In genomic region chr9:93186638-93187037, GRCm38 (mm10) we compare ENCODE assay signal across 24 mouse cellular contexts.
DNase-seq lines count a peak whose midpoint lies in the region; ATAC-seq and TF ChIP-seq lines count a peak whose summit lies in the region.
"Had no signal": no experiment of that assay in that cellular context is flagged by ENCODE, and none has a peak within 500 bp of the region (broad histone marks: within the 10 kb centered on the region; RNA-seq: fewer than 3 reads in every experiment).

No protein-coding gene starts in this region.

- H3K27ac ChIP-seq in lung, embryonic 14.5 days (ENCODE audit: low read depth) = no peak overlapping the region
- no peak overlapping the region for H3K27ac ChIP-seq in forebrain, embryonic 12.5 days
- H3K27ac ChIP-seq in lung, embryonic 16.5 days (ENCODE audit: low read length) = no peak overlapping the region
- H3K27ac ChIP-seq in hindbrain, postnatal 0 days = no peak overlapping the region
- H3K27ac ChIP-seq: gastrocnemius, adult 2 months; heart, embryonic 15.5 days; hindbrain, embryonic 13.5 days; limb, embryonic 10.5 days; midbrain, embryonic 13.5 days had no signal

- H3K4me2 ChIP-seq in lung, embryonic 14.5 days = no peak overlapping the region
- H3K4me2 ChIP-seq in forebrain, embryonic 12.5 days = no peak overlapping the region
- H3K4me2 ChIP-seq in lung, embryonic 16.5 days (ENCODE audit: low read depth, low read length) = no peak overlapping the region
- H3K4me2 ChIP-seq in hindbrain, postnatal 0 days (ENCODE audit: low read depth, low read length) = no peak overlapping the region
- H3K4me2 ChIP-seq: heart, embryonic 15.5 days; hindbrain, embryonic 13.5 days; midbrain, embryonic 13.5 days had no signal

- H3K9ac ChIP-seq in lung, embryonic 14.5 days = no peak overlapping the region
- no peak overlapping the region for H3K9ac ChIP-seq in forebrain, embryonic 12.5 days
- no peak overlapping the region for H3K9ac ChIP-seq in lung, embryonic 16.5 days (ENCODE audit: low read length)
- H3K9ac ChIP-seq in hindbrain, postnatal 0 days (replicated peaks; ENCODE audit: low read length) = no peak overlapping the region
- H3K9ac ChIP-seq: heart, embryonic 15.5 days; hindbrain, embryonic 13.5 days; midbrain, embryonic 13.5 days had no signal

- no peak for TF ChIP-seq CTCF in lung, embryonic 14.5 days (IDR thresholded peaks at IDR 0.05; ENCODE audit: low read depth)
- no peak for TF ChIP-seq CTCF in hindbrain, postnatal 0 days (IDR thresholded peaks at IDR 0.05; ENCODE audit: low read depth)

- no peak; the same call in 1 of the 2 replicates for ATAC-seq in lung, embryonic 14.5 days (ENCODE audit: insufficient read depth)
- ATAC-seq in forebrain, embryonic 12.5 days (ENCODE audit: low FRiP score) = peak; percentile 78; the same call in 1 of the 2 replicates
- ATAC-seq in lung, embryonic 16.5 days (ENCODE audit: low read depth) = peak; percentile 76
- ATAC-seq in hindbrain, postnatal 0 days = no peak
- ATAC-seq: inflammation-experienced regulatory T-cells, adult 6 months; midbrain, embryonic 13.5 days; Patski had no signal

- H3K4me3 ChIP-seq in lung, embryonic 14.5 days (ENCODE audit: low read depth, low read length) = no peak overlapping the region
- H3K4me3 ChIP-seq in forebrain, embryonic 12.5 days (replicated peaks) = no peak overlapping the region
- H3K4me3 ChIP-seq in lung, embryonic 16.5 days (ENCODE audit: low read length) = no peak overlapping the region
- H3K4me3 ChIP-seq in hindbrain, postnatal 0 days (ENCODE audit: low read length) = no peak overlapping the region
- H3K4me3 ChIP-seq: gastrocnemius, adult 2 months; heart, embryonic 15.5 days; hindbrain, embryonic 13.5 days; limb, embryonic 10.5 days; megakaryocyte, embryonic 14.5 days; midbrain, embryonic 13.5 days had no signal

- DNase-seq in lung, embryonic 14.5 days = peak; percentile 25
- no peak for DNase-seq in lung, postnatal 14 days
- no peak for DNase-seq in left cerebral cortex, postnatal 10 days (ENCODE audit: extremely low spot score in 1 of 2, low spot score in 2 of 2)
- DNase-seq in hindbrain, postnatal 0 days (ENCODE audit: low spot score) = no peak
- DNase-seq in cerebellum, postnatal 25 days = no peak
- DNase-seq: B cell, adult 2 months; cerebellum, adult 9-10 months; gastrocnemius, adult 2 months; heart, postnatal 36 days; kidney, adult 2 months; kidney, postnatal 10 days; liver; right cerebral cortex, postnatal 14 days had no signal

- no peaks in the 10 kb centered on the region for H3K4me1 ChIP-seq in lung, embryonic 14.5 days (ENCODE audit: insufficient read depth)
- no peaks in the 10 kb centered on the region for H3K4me1 ChIP-seq in forebrain, embryonic 12.5 days
- no peaks in the 10 kb centered on the region for H3K4me1 ChIP-seq in lung, embryonic 16.5 days (replicated peaks; ENCODE audit: control insufficient read depth, insufficient read depth, low read length)
- H3K4me1 ChIP-seq in hindbrain, postnatal 0 days (ENCODE audit: insufficient read depth, low read length) = no peaks in the 10 kb centered on the region
- H3K4me1 ChIP-seq: heart, embryonic 15.5 days; hindbrain, embryonic 13.5 days; limb, embryonic 10.5 days; megakaryocyte, embryonic 14.5 days; midbrain, embryonic 13.5 days had no signal

- H3K36me3 ChIP-seq in lung, embryonic 14.5 days (ENCODE audit: insufficient read depth) = no peaks in the 10 kb centered on the region
- H3K36me3 ChIP-seq in forebrain, embryonic 12.5 days (replicated peaks) = no peaks in the 10 kb centered on the region
- no peaks in the 10 kb centered on the region for H3K36me3 ChIP-seq in lung, embryonic 16.5 days (ENCODE audit: control insufficient read depth, insufficient read depth, low read length)
- H3K36me3 ChIP-seq in hindbrain, postnatal 0 days (ENCODE audit: insufficient read depth, low read length) = no peaks in the 10 kb centered on the region
- H3K36me3 ChIP-seq: G1E; heart, embryonic 15.5 days; hindbrain, embryonic 13.5 days; limb, embryonic 10.5 days; midbrain, embryonic 13.5 days had no signal

- no peaks in the 10 kb centered on the region for H3K9me3 ChIP-seq in lung, embryonic 14.5 days (ENCODE audit: low read depth, low read length)
- H3K9me3 ChIP-seq in forebrain, embryonic 12.5 days = no peaks in the 10 kb centered on the region
- no peaks in the 10 kb centered on the region for H3K9me3 ChIP-seq in lung, embryonic 16.5 days (ENCODE audit: control insufficient read depth, low read length)
- no peaks in the 10 kb centered on the region for H3K9me3 ChIP-seq in hindbrain, postnatal 0 days (ENCODE audit: low read length)
- H3K9me3 ChIP-seq: heart, embryonic 15.5 days; hindbrain, embryonic 13.5 days; limb, embryonic 10.5 days; midbrain, embryonic 13.5 days had no signal

- intact Hi-C loops in left cerebral cortex, postnatal 10 days (cut with DNase I) = no loop called here

- H3K27me3 ChIP-seq in lung, embryonic 14.5 days (ENCODE audit: insufficient read depth, low read length) = no peaks in the 10 kb centered on the region
- H3K27me3 ChIP-seq in forebrain, embryonic 12.5 days = no peaks in the 10 kb centered on the region; the same call in 1 of the 2 replicates
- H3K27me3 ChIP-seq in lung, embryonic 16.5 days (ENCODE audit: control insufficient read depth, insufficient read depth, low read depth, low read length) = no peaks in the 10 kb centered on the region
- no peaks in the 10 kb centered on the region for H3K27me3 ChIP-seq in hindbrain, postnatal 0 days (ENCODE audit: insufficient read depth, low read length)
- H3K27me3 ChIP-seq: CH12.LX; heart, embryonic 15.5 days; hindbrain, embryonic 13.5 days; megakaryocyte, embryonic 14.5 days; midbrain, embryonic 13.5 days; Patski had no signal

- WGBS in lung, embryonic 14.5 days = 35% methylated on average over 1 of the region's 1 CpGs
- 22% methylated on average over 1 of the region's 1 CpGs for WGBS in forebrain, embryonic 12.5 days
- WGBS in lung, embryonic 16.5 days = 46% methylated on average over 1 of the region's 1 CpGs
- 64% methylated on average over 1 of the region's 1 CpGs for WGBS in hindbrain, postnatal 0 days

Comparison
In these comparisons a context has a peak if more than half of its experiments do, and no peak if none do; other contexts are left out.
1. ATAC-seq: peak in forebrain, embryonic 12.5 days (single experiment) and lung, embryonic 16.5 days (single experiment); none in lung, embryonic 14.5 days (single experiment) and hindbrain, postnatal 0 days (single experiment).